Mouse (Mus musculus) gastrocnemius, adult 2 months (tissue): ENCODE results near the gene Nek9. TPM values are rescaled to one million over a fixed set of nuclear protein-coding genes. Genes with fewer than 3 reads are reported as not detected.

Experiments
- DNase-seq: peaks from one replicate; pipeline ENCODE4 v3.0.0; 2022
- H3K27ac ChIP-seq: fragments of 200-600 bp; 2 replicates; pipeline ENCODE4 v1.8.1; 2022; ENCODE audit warnings: mild to moderate bottlenecking
- H3K4me3 ChIP-seq: fragments of 200-600 bp; 2 replicates; pipeline ENCODE4 v1.8.1; 2022; ENCODE audit warnings: mild to moderate bottlenecking, moderate library complexity
- CTCF ChIP-seq: fragments of 200-600 bp; IDR thresholded peaks from 2 replicates; pipeline ENCODE4 v1.8.1; 2022; ENCODE audit warnings: antibody characterized with exemption, mild to moderate bottlenecking, moderate library complexity
- intact Hi-C: fragments of 180-260 bp; cut with DNase I; formaldehyde crosslinking; loops from one replicate; pipeline ENCODE4 v1.15.1; 2025
- total RNA-seq, 2 experiments: library from RNA; stranded (reverse); gene quantifications; 2 replicates each; pipeline ENCODE4 v1.2.3; 2021

Gene Nek9
- total RNA-seq, 2 experiments from 2014 or later = 99.2 to 131 TPM

GRCm38 (mm10) chr12:85372068-85372665 lies 33.0 kb upstream of the Nek9 start:
- peak overlapping the region; percentile 64 for H3K27ac ChIP-seq
- no peak for DNase-seq
- intact Hi-C loops = loop anchor here (5.0 kb wide), 1 partner anchor 105 kb away; no protein-coding TSS in a partner anchor
- no peak for TF ChIP-seq CTCF
- H3K4me3 ChIP-seq = peak overlapping the region; percentile 25; the same call in 1 of the 2 replicates

GRCm38 (mm10) chr12:85368441-85369063 lies 29.4 kb upstream of the Nek9 start:
- TF ChIP-seq CTCF = no peak
- Histone ChIP-seq H3K27ac (0 out of 2 replicates have a peak overlapping the region, but pooled peaks have one; percentile 2), H3K4me3 (no peak overlapping the region)
- intact Hi-C loops = no loop called here
- DNase-seq = no peak

DNA sequence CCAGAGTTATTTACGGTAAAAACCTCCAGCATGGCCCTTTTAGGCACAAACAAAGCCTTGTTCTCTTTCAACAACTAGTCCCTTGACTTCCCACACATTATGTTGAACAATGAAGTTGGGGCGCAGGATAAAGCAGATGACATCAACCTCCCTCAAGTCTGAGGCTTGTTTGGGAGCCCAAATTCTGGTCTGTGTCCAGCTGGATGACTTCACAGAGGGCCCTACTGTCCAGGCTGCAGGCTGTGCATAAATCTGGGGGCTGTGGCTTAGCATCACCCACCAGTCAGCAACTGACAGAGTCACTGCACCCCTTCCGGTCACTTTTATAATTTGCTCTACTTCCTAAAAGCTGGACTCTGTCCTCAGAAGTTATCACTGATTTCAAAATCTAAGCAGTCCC lies 27.1 kb upstream of the Nek9 start:
- peak; percentile 33 for DNase-seq
- intact Hi-C loops = no loop called here
- no peak for TF ChIP-seq CTCF
- Histone ChIP-seq H3K4me3 (no peak overlapping the region), H3K27ac (peak overlapping the region; percentile 54)

- Histone ChIP-seq H3K27ac (no peak overlapping the region), H3K4me3 (no peak overlapping the region)
- intact Hi-C loops = no loop called here
- TF ChIP-seq CTCF = no peak
- no peak for DNase-seq
Measured at GRCm38 (mm10) chr12:85362510-85362909, 23.3 kb upstream of the Nek9 start.

GRCm38 (mm10) chr12:85361580-85361979 lies 22.4 kb upstream of the Nek9 start:
- no peak overlapping the region for H3K4me3 ChIP-seq
- intact Hi-C loops = no loop called here
- TF ChIP-seq CTCF = no peak
- no peak for DNase-seq
- peak overlapping the region; percentile 1; the same call in 1 of the 2 replicates for H3K27ac ChIP-seq

GRCm38 (mm10) chr12:85361165-85361564 lies 22.0 kb upstream of the Nek9 start:
- no peak for DNase-seq
- no peak for TF ChIP-seq CTCF
- Histone ChIP-seq H3K4me3 (no peak overlapping the region), H3K27ac (peak overlapping the region; percentile 1; the same call in 1 of the 2 replicates)
- intact Hi-C loops = no loop called here

- H3K4me3 ChIP-seq = no peak overlapping the region
- DNase-seq = no peak
- intact Hi-C loops = no loop called here
- H3K27ac ChIP-seq = no peak overlapping the region
- TF ChIP-seq CTCF = no peak
Measured at GRCm38 (mm10) chr12:85354061-85354460, 14.9 kb upstream of the Nek9 start.

- TF ChIP-seq CTCF = no peak
Measured at GRCm38 (mm10) chr12:85350407-85351232, 11.5 kb upstream of the Nek9 start.

GRCm38 (mm10) chr12:85348338-85348737 lies 9.2 kb upstream of the Nek9 start:
- no peak for DNase-seq
- intact Hi-C loops = loop anchor here (5.0 kb wide), 1 partner anchor 314 kb away; no protein-coding TSS in a partner anchor
- H3K27ac ChIP-seq = peak overlapping the region; percentile 82
- TF ChIP-seq CTCF = no peak
- no peak overlapping the region for H3K4me3 ChIP-seq

More at GRCm38 (mm10) chr12:85350407-85351232, 11.5 kb upstream of the Nek9 start:
- DNase-seq = peak; percentile 34
- Histone ChIP-seq H3K4me3 (peak overlapping the region; percentile 48), H3K27ac (peak overlapping the region; percentile 82)
- intact Hi-C loops = no loop called here

DNA sequence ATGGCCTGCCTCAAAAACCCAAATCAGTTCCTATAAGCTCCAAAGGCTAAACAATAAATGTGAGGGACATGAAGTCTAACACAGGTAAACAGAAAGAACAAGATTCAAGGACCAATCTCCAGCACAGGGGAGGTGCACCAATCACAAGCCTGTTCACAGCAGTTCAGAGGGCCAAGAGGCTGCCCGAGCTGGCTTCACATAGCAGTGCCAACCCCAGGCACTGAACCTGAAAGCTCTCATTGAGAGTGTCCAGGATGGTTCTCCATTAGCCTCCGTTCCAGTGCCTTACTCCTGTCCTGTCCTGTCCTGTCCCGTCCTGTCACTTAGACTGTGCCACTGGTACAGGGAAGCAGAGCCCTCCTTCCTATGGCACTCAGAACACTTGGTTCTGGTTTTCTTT lies 8.0 kb upstream of the Nek9 start:
- intact Hi-C loops = loop anchor here (5.0 kb wide), 1 partner anchor 315 kb away; no protein-coding TSS in a partner anchor
- no peak for TF ChIP-seq CTCF
- DNase-seq = no peak
- Histone ChIP-seq H3K27ac (peak overlapping the region; percentile 82), H3K4me3 (no peak overlapping the region)

DNA sequence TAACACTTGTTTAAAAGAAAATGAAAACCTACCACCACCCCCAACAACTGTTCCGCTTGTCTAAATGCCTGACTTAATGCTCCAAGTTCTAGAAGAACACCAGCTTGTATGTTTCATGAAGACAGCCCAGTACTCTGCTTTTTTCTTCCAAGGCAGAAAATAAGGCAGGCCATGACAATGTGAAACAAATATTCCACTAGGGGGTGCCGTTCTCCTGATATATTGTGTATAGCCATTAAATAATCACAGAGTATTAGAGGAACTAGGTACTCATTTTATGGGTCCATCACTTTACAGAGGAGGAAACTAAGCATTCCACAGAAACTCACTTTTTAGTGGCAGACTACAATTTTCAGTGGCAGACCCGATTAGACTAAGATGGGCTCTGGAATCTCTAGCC lies 7.2 kb upstream of the Nek9 start:
- TF ChIP-seq CTCF = peak; percentile 81
- Histone ChIP-seq H3K4me3 (no peak overlapping the region), H3K27ac (peak overlapping the region; percentile 82; the same call in 1 of the 2 replicates)
- DNase-seq = no peak
- intact Hi-C loops = loop anchor here (1.0 to 5.0 kb wide), 3 partner anchors 141 to 316 kb away; no protein-coding TSS in a partner anchor

- Histone ChIP-seq H3K27ac (peak overlapping the region; percentile 38), H3K4me3 (no peak overlapping the region)
- intact Hi-C loops = loop anchor here (5.0 kb wide), 1 partner anchor 317 kb away; no protein-coding TSS in a partner anchor
- TF ChIP-seq CTCF = no peak
- DNase-seq = no peak
Measured at GRCm38 (mm10) chr12:85345559-85345958, 6.4 kb upstream of the Nek9 start.

DNA sequence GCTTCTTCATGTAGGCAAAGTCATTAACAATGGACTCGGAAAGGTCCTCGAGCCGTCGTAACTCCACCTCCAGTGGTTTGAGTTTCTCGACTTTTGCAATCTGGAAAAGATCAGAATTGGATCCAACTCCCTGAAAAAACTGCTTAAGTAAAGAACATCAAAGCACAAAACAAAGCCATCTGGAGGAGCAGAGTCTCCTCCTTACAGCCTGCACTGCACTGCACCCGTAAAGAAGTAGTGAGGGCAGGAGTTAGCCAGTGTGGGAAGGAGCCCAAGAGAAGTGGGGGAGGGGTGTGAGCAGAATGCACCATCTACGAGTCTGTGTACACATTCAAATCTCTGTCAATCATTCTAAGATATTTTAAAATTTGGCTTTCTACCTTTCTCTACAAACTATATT lies 5.1 kb upstream of the Nek9 start:
- TF ChIP-seq CTCF = no peak
- intact Hi-C loops = no loop called here
- no peak overlapping the region for H3K4me3 ChIP-seq
- no peak overlapping the region for H3K27ac ChIP-seq
- DNase-seq = no peak
